Mouse (Mus musculus): Measurements from ENCODE around the gene Gpn3.

DNA sequence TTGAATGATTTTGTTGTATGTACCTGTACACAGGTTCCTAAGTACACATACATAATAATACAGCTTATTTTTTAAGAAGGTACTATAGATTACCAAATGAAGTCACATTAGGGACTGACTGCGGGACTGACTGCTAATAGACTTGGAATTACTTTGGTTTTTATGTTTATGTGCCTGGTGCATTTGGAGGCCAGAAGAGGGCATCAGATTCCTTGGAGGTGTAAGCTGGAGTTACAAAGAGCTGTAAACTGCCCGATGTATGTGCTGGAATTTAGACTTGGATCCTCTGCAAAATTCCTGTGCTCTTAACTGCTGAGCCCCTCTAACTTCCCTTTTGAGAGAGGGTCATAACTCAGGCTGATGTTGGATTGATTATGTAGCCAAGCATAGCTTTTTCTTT, 53.9 kb downstream of the Gpn3 start:
- TF ChIP-seq POLR2A (IDR thresholded peaks at IDR 0.05; ENCODE audit: insufficient read length, low read depth), result no peak
- no peak for TF ChIP-seq POLR2AphosphoS2 (IDR thresholded peaks at IDR 0.05; ENCODE audit: insufficient read length, low read depth)
- TF ChIP-seq TCF12 (IDR thresholded peaks at IDR 0.05; ENCODE audit: insufficient read depth, poor library complexity, severe bottlenecking), result no peak
- TF ChIP-seq MAX (IDR thresholded peaks at IDR 0.05; ENCODE audit: low read depth), result no peak
- TF ChIP-seq E2F4 (IDR thresholded peaks at IDR 0.05; ENCODE audit: insufficient read depth), result no peak
- TF ChIP-seq USF1 (IDR thresholded peaks at IDR 0.05; ENCODE audit: low read depth), result no peak
- no peak for TF ChIP-seq MYOD1 (IDR thresholded peaks at IDR 0.05; ENCODE audit: control insufficient read depth in 1 of 3, insufficient read length in 2 of 3, low read depth in 2 of 3)
- TF ChIP-seq MYOG (IDR thresholded peaks at IDR 0.05; ENCODE audit: control insufficient read depth in 1 of 3, insufficient read depth in 1 of 3, insufficient read length in 2 of 3, low read depth in 2 of 3), result no peak
- TF ChIP-seq REST (IDR thresholded peaks at IDR 0.05; ENCODE audit: insufficient read depth, insufficient read length), result no peak

Data from myocyte (in vitro differentiated cells).